Mouse (Mus musculus): ENCODE measurements around the gene Ppp2r2c.

GRCm38 (mm10) chr5:36945102-36945701, 76.9 kb downstream of the Ppp2r2c start:
- TF ChIP-seq CTCF (IDR thresholded peaks at IDR 0.05; ENCODE audit: low read depth, low read length) = no peak
- TF ChIP-seq GATA1 (IDR thresholded peaks at IDR 0.05; ENCODE audit: borderline replicate concordance, low read length) = no peak
- no peak for TF ChIP-seq TAL1 (conservative IDR thresholded peaks at IDR 0.05; ENCODE audit: low read depth, low read length)
- no peak for TF ChIP-seq POLR2AphosphoS5 (IDR thresholded peaks at IDR 0.05; ENCODE audit: insufficient replicate concordance, low read depth, low read length)
- TF ChIP-seq GATA2 (IDR thresholded peaks at IDR 0.05; ENCODE audit: borderline replicate concordance, low read depth, low read length) = no peak
